Mouse (Mus musculus) limb, embryonic 13.5 days (tissue): ENCODE measurements at regions not wholly inside any gene's neighbourhood (a gene's known extent, or its start where the extent isn't known, plus 50 kb on each side); places are given as distances from the start of the nearest gene placed in this dataset.
"Not testable (repeated sequence)": the region's sequence is repeated elsewhere in the genome, so short reads cannot be mapped to it uniquely, and the experiment has no call there.

Experiments used
- ATAC-seq: fragments of 200-750 bp; cut with Nextera tagmentation; 2 replicates; pipeline ENCODE4 v1.8.0; 2017; ENCODE audit warnings: low read depth, moderate number of reproducible peaks, moderate TSS enrichment; ENCODE audit not compliant: low FRiP score
- H3K27ac ChIP-seq: fragments of 300-500 bp; sonication (generic); 2 replicates; pipeline ENCODE4 v1.5.1; 2015; ENCODE audit warnings: inconsistent platforms, mild to moderate bottlenecking, moderate library complexity
- H3K27me3 ChIP-seq: fragments of 300-500 bp; sonication (generic); 2 replicates; pipeline ENCODE4 v1.6.1; 2015; ENCODE audit warnings: mild to moderate bottlenecking, inconsistent platforms
- H3K36me3 ChIP-seq: fragments of 300-500 bp; sonication (generic); 2 replicates; pipeline ENCODE4 v1.6.1; 2015; ENCODE audit warnings: inconsistent platforms, mild to moderate bottlenecking, moderate library complexity
- H3K4me1 ChIP-seq: fragments of 300-500 bp; sonication (generic); 2 replicates; pipeline ENCODE4 v1.6.1; 2015; ENCODE audit warnings: inconsistent platforms
- H3K4me2 ChIP-seq: fragments of 300-500 bp; sonication (generic); replicated peaks from 2 replicates; pipeline ENCODE4 v1.6.1; 2015; ENCODE audit warnings: inconsistent platforms, mild to moderate bottlenecking, moderate library complexity
- H3K4me3 ChIP-seq: fragments of 300-500 bp; sonication (generic); 2 replicates; pipeline ENCODE4 v1.5.1; 2015; ENCODE audit warnings: moderate library complexity, mild to moderate bottlenecking, inconsistent platforms
- H3K9ac ChIP-seq: fragments of 300-500 bp; sonication (generic); 2 replicates; pipeline ENCODE4 v1.6.1; 2015; ENCODE audit warnings: mild to moderate bottlenecking, inconsistent platforms
- H3K9me3 ChIP-seq: fragments of 300-500 bp; sonication (generic); 2 replicates; pipeline ENCODE4 v1.6.1; 2016; ENCODE audit warnings: inconsistent platforms
- WGBS: fragments of 180-500 bp; shearing (Covaris S2); methylation state at CpG from one replicate; pipeline ENCODE4 v1.1.7; 2015; 5-methylcytosine and 5-hydroxymethylcytosine counted together

GRCm38 (mm10) chr9:27511161-27511560 is 114.6 kb downstream of the Spata19 start:
- no peak for ATAC-seq
- no peak overlapping the region for H3K4me2 ChIP-seq
- no peak overlapping the region for H3K9ac ChIP-seq
- no peaks in the 10 kb centered on the region for H3K4me1 ChIP-seq
- H3K4me3 ChIP-seq = no peak overlapping the region
- H3K27ac ChIP-seq = no peak overlapping the region
- no peaks in the 10 kb centered on the region for H3K9me3 ChIP-seq
- no peaks in the 10 kb centered on the region for H3K27me3 ChIP-seq
- no peaks in the 10 kb centered on the region for H3K36me3 ChIP-seq
- WGBS = 74% methylated on average over 2 of the region's 2 CpGs

GRCm38 (mm10) chr9:27515427-27516110 is 119.0 kb downstream of the Spata19 start:
- Histone ChIP-seq H3K9ac (no peak overlapping the region), H3K36me3 (no peaks in the 10 kb centered on the region), H3K27me3 (peaks cover 4% of the 10 kb centered on the region; the same call in 1 of the 2 replicates), H3K4me2 (no peak overlapping the region), H3K27ac (no peak overlapping the region), H3K4me3 (no peak overlapping the region), H3K4me1 (no peaks in the 10 kb centered on the region), H3K9me3 (no peaks in the 10 kb centered on the region)
- ATAC-seq = no peak
- WGBS = 82% methylated on average over 4 of the region's 4 CpGs

- no peak overlapping the region for H3K27ac ChIP-seq
- H3K4me3 ChIP-seq = no peak overlapping the region
- H3K9me3 ChIP-seq = no peaks in the 10 kb centered on the region
- H3K4me2 ChIP-seq = no peak overlapping the region
- no peaks in the 10 kb centered on the region for H3K36me3 ChIP-seq
- WGBS = 37% methylated on average over 4 of the region's 4 CpGs
- no peak overlapping the region for H3K9ac ChIP-seq
- H3K4me1 ChIP-seq = no peaks in the 10 kb centered on the region
- peaks cover 4% of the 10 kb centered on the region; the same call in 1 of the 2 replicates for H3K27me3 ChIP-seq
- no peak for ATAC-seq
These were observed 121.4 kb downstream of the Spata19 start for GRCm38 (mm10) chr9:27518031-27518430.

GRCm38 (mm10) chr9:27519711-27520110 is 123.1 kb downstream of the Spata19 start:
- no peak for ATAC-seq
- 74% methylated on average over 5 of the region's 5 CpGs for WGBS
- H3K4me3 ChIP-seq = no peak overlapping the region
- H3K9me3 ChIP-seq = no peaks in the 10 kb centered on the region
- no peaks in the 10 kb centered on the region for H3K4me1 ChIP-seq
- H3K4me2 ChIP-seq = no peak overlapping the region
- no peak overlapping the region for H3K27ac ChIP-seq
- H3K36me3 ChIP-seq = no peaks in the 10 kb centered on the region
- H3K27me3 ChIP-seq = peaks cover 4% of the 10 kb centered on the region; the same call in 1 of the 2 replicates
- H3K9ac ChIP-seq = no peak overlapping the region

- Histone ChIP-seq H3K36me3 (no peaks in the 10 kb centered on the region), H3K4me2 (no peak overlapping the region), H3K9ac (no peak overlapping the region), H3K9me3 (no peaks in the 10 kb centered on the region), H3K27me3 (peaks cover 4% of the 10 kb centered on the region; the same call in 1 of the 2 replicates), H3K4me1 (no peaks in the 10 kb centered on the region), H3K4me3 (no peak overlapping the region), H3K27ac (no peak overlapping the region)
- WGBS = 74% methylated on average over 3 of the region's 3 CpGs
- ATAC-seq = no peak
These were observed 124.6 kb downstream of the Spata19 start for GRCm38 (mm10) chr9:27521181-27521580.

GRCm38 (mm10) chr9:27526681-27527080 is 130.1 kb downstream of the Spata19 start:
- H3K9ac ChIP-seq = no peak overlapping the region
- H3K27ac ChIP-seq = no peak overlapping the region
- no peak for ATAC-seq
- H3K36me3 ChIP-seq = no peaks in the 10 kb centered on the region
- 0 out of 2 replicates have a peak, but pooled peaks cover 3% of the 10 kb centered on the region for H3K27me3 ChIP-seq
- no peaks in the 10 kb centered on the region for H3K4me1 ChIP-seq
- no peak overlapping the region for H3K4me2 ChIP-seq
- no peaks in the 10 kb centered on the region for H3K9me3 ChIP-seq
- no peak overlapping the region for H3K4me3 ChIP-seq
- WGBS = 88% methylated on average over 3 of the region's 3 CpGs

- H3K4me1 ChIP-seq = peaks cover 5% of the 10 kb centered on the region
- no peak overlapping the region for H3K4me3 ChIP-seq
- H3K4me2 ChIP-seq = no peak overlapping the region
- no peak overlapping the region for H3K27ac ChIP-seq
- no peak for ATAC-seq
- H3K9me3 ChIP-seq = no peaks in the 10 kb centered on the region
- WGBS = 30% methylated on average over 5 of the region's 5 CpGs
- H3K36me3 ChIP-seq = no peaks in the 10 kb centered on the region
- H3K9ac ChIP-seq = no peak overlapping the region
- no peaks in the 10 kb centered on the region for H3K27me3 ChIP-seq
These were observed 141.9 kb downstream of the Spata19 start for GRCm38 (mm10) chr9:27538480-27538879.

- no peak for ATAC-seq
- 63% methylated on average over 2 of the region's 2 CpGs for WGBS
- H3K4me2 ChIP-seq = no peak overlapping the region
- H3K4me1 ChIP-seq = peaks cover 5% of the 10 kb centered on the region
- no peak overlapping the region for H3K27ac ChIP-seq
- H3K4me3 ChIP-seq = no peak overlapping the region
- H3K9me3 ChIP-seq = no peaks in the 10 kb centered on the region
- H3K36me3 ChIP-seq = no peaks in the 10 kb centered on the region
- no peak overlapping the region for H3K9ac ChIP-seq
- no peaks in the 10 kb centered on the region for H3K27me3 ChIP-seq
These were observed 145.1 kb downstream of the Spata19 start for GRCm38 (mm10) chr9:27541585-27542151.

GRCm38 (mm10) chr9:27554697-27555096 is 158.1 kb downstream of the Spata19 start:
- not testable (repeated sequence) for H3K4me3 ChIP-seq, H3K36me3 ChIP-seq, H3K4me2 ChIP-seq, H3K27me3 ChIP-seq, H3K9me3 ChIP-seq, H3K4me1 ChIP-seq, ATAC-seq, H3K9ac ChIP-seq, H3K27ac ChIP-seq

- H3K36me3 ChIP-seq = no peaks in the 10 kb centered on the region
- no peaks in the 10 kb centered on the region for H3K9me3 ChIP-seq
- no peak overlapping the region for H3K4me2 ChIP-seq
- H3K4me3 ChIP-seq = no peak overlapping the region
- no peak overlapping the region for H3K9ac ChIP-seq
- 25% methylated on average over 6 of the region's 6 CpGs for WGBS
- no peak for ATAC-seq
- no peaks in the 10 kb centered on the region for H3K4me1 ChIP-seq
- peaks cover 5% of the 10 kb centered on the region; the same call in 1 of the 2 replicates for H3K27me3 ChIP-seq
- no peak overlapping the region for H3K27ac ChIP-seq
These were observed 160.0 kb downstream of the Spata19 start for GRCm38 (mm10) chr9:27556315-27557225.

- Histone ChIP-seq H3K27me3 (peaks cover 5% of the 10 kb centered on the region; the same call in 1 of the 2 replicates), H3K36me3 (no peaks in the 10 kb centered on the region), H3K9ac (no peak overlapping the region), H3K4me1 (no peaks in the 10 kb centered on the region), H3K9me3 (no peaks in the 10 kb centered on the region), H3K4me2 (no peak overlapping the region), H3K27ac (no peak overlapping the region), H3K4me3 (no peak overlapping the region)
- no peak for ATAC-seq
- WGBS = 71% methylated on average over 1 of the region's 1 CpGs
These were observed 161.3 kb downstream of the Spata19 start for GRCm38 (mm10) chr9:27557886-27558285.

GRCm38 (mm10) chr9:27558286-27558685 is 161.7 kb downstream of the Spata19 start:
- no peak overlapping the region for H3K9ac ChIP-seq
- no peaks in the 10 kb centered on the region for H3K9me3 ChIP-seq
- 79% methylated on average over 3 of the region's 3 CpGs for WGBS
- no peak overlapping the region for H3K4me3 ChIP-seq
- no peak overlapping the region for H3K4me2 ChIP-seq
- H3K4me1 ChIP-seq = no peaks in the 10 kb centered on the region
- no peaks in the 10 kb centered on the region for H3K36me3 ChIP-seq
- no peak for ATAC-seq
- H3K27ac ChIP-seq = no peak overlapping the region
- H3K27me3 ChIP-seq = peaks cover 5% of the 10 kb centered on the region; the same call in 1 of the 2 replicates
